Mouse (Mus musculus): ENCODE measurements around the gene Palld. TPM values are rescaled to one million over a fixed set of nuclear protein-coding genes. Genes with fewer than 3 reads are reported as not detected.

Palld gene
- polyA plus RNA-seq, 1 experiment: 18.2 TPM

GRCm38 (mm10) chr8:61725306-61726017, 177.0 kb downstream of the Palld start:
- no peak for DNase-seq (ENCODE audit: low read depth)

GRCm38 (mm10) chr8:61722226-61722625, 180.3 kb downstream of the Palld start:
- no peak for DNase-seq (ENCODE audit: low read depth)

- no peak for DNase-seq (ENCODE audit: low read depth)
These were observed 187.0 kb downstream of the Palld start for GRCm38 (mm10) chr8:61715351-61716125.

- DNase-seq (ENCODE audit: low read depth): no peak
These were observed 188.1 kb downstream of the Palld start for GRCm38 (mm10) chr8:61714293-61714831.

GRCm38 (mm10) chr8:61713195-61713990, 189.1 kb downstream of the Palld start:
- no peak for DNase-seq (ENCODE audit: low read depth)

GRCm38 (mm10) chr8:61712426-61712825, 190.1 kb downstream of the Palld start:
- DNase-seq (ENCODE audit: low read depth): no peak

- DNase-seq (ENCODE audit: low read depth): no peak
These were observed 193.7 kb downstream of the Palld start for GRCm38 (mm10) chr8:61708586-61709305.

- DNase-seq (ENCODE audit: low read depth): no peak
These were observed 197.0 kb downstream of the Palld start for GRCm38 (mm10) chr8:61705491-61705890.

GRCm38 (mm10) chr8:61702122-61702521, 200.4 kb downstream of the Palld start:
- DNase-seq (ENCODE audit: low read depth): no peak

- DNase-seq (ENCODE audit: low read depth): no peak
These were observed 201.4 kb downstream of the Palld start for GRCm38 (mm10) chr8:61700932-61701681.

GRCm38 (mm10) chr8:61700298-61700697, 202.2 kb downstream of the Palld start:
- DNase-seq (ENCODE audit: low read depth): no peak

GRCm38 (mm10) chr8:61698959-61699358, 203.5 kb downstream of the Palld start:
- DNase-seq (ENCODE audit: low read depth): no peak

- DNase-seq (ENCODE audit: low read depth): no peak
These were observed 204.6 kb downstream of the Palld start for GRCm38 (mm10) chr8:61697728-61698385.

- DNase-seq (ENCODE audit: low read depth): no peak
These were observed 205.5 kb downstream of the Palld start for GRCm38 (mm10) chr8:61696846-61697455.

GRCm38 (mm10) chr8:61695416-61695815, 207.1 kb downstream of the Palld start:
- no peak for DNase-seq (ENCODE audit: low read depth)

- DNase-seq (ENCODE audit: low read depth): no peak
These were observed 209.6 kb downstream of the Palld start for GRCm38 (mm10) chr8:61692866-61693265.

- no peak for DNase-seq (ENCODE audit: low read depth)
These were observed 210.4 kb downstream of the Palld start for GRCm38 (mm10) chr8:61692129-61692528.

- DNase-seq (ENCODE audit: low read depth): no peak
These were observed 211.1 kb downstream of the Palld start for GRCm38 (mm10) chr8:61691391-61691790.

GRCm38 (mm10) chr8:61687071-61687470, 215.4 kb downstream of the Palld start:
- DNase-seq (ENCODE audit: low read depth): no peak

GRCm38 (mm10) chr8:61686340-61686739, 216.2 kb downstream of the Palld start:
- no peak for DNase-seq (ENCODE audit: low read depth)

Data from gonadal fat pad, adult 2 months (tissue).